Mouse (Mus musculus): ENCODE data around the gene Srsf5. TPM values are rescaled to one million over a fixed set of nuclear protein-coding genes. Genes with fewer than 3 reads are reported as not detected.

Gene Srsf5
- total RNA-seq, 1 experiment from 2014 or later, result 383 TPM

DNA sequence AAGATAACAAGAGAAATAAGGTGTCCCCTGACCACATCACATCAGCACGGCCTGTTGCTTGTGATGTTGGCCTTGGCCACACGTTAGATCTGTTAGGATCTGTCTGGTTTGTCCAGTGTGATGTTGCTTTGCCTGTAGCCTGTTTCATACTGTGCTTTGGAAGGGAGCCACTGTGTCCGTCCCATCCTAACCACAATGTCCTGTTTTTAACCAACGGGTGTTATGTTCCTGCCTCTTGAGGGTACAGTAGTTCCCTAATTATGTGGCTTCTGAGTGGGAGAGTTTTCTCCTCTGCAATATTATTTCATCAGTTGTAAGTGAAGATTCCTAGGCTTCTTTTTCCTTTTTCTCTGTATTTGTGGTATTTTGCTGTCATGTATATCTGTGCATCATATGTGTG is 50.0 kb downstream of the Srsf5 start:
- DNase-seq, result no peak

DNA sequence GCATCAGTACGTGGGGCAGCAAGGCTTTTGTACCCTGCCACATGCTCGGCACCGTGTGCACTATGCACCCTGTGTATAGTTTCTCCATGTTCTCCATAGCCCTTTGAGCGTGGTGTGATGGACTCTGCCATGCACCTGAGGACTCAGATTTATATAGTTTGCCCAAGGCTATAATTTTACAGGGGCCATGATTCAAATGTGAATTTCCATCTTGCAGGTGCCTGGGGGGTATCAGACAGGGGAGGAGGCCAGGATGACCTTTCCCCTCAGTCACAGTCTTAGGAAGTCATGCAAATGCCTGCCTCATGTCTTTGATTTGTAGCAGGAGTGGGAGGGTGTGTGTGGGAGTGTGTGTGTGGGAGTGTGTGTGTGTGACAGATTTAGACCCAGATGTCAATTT is 52.3 kb downstream of the Srsf5 start:
- DNase-seq, result no peak

DNA sequence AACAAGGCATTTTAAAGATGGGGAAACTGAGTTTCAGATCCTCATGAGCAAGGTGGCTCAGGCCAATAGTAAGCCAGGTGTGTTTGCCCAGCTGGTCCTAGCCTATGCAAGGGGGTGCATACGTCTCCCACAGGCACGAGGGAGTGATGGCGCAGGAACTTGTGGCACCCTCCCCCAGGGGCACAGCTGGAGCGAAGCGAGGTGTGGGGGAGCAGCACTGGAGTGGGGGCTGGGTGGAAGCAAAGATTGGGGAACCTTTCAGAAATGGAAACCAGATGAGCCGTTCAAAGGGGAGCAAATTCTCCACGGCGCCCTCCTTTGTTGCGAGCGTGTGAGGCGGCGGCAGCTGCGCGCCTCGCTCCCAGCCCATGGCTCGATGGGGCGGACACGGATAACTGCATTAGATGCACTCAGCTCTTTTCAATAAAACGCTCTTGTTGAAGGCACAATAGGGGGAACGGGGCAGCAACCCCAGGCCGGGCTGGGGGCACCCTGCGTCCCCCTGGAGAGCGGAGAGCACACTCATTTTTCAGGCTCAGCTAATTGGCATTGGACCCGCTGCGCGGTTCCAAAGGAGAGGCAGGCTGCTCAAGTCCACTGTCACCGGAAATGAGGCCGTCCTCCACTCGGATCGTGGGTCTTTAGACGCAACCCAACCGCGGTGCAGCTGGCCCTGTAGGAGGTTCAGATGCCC is 53.4 kb downstream of the Srsf5 start:
- no peak for DNase-seq

Other genes with a start within 250 kb of the Srsf5 start
- gene Ccdc177, start 184.8 kb upstream of the Srsf5 start, total RNA-seq (2021), result not detected in 2 replicates
- 47.4 and 49.9 TPM in 2 replicates for gene Susd6, start 155.0 kb upstream of the Srsf5 start, total RNA-seq (2021)
- gene Slc10a1, start 23.2 kb downstream of the Srsf5 start, total RNA-seq (2021), result 3.0 and 59.5 TPM in 2 replicates
- 37.3 and 54.7 TPM in 2 replicates for gene Smoc1, start 81.3 kb downstream of the Srsf5 start, total RNA-seq (2021)

Data from adrenal gland, postnatal 14 days (tissue).